Mouse (Mus musculus) hindbrain, embryonic 12.5 days (tissue): ENCODE results near the gene Arpc5l. TPM values are rescaled to one million over a fixed set of nuclear protein-coding genes. Genes with fewer than 3 reads are reported as not detected.
A peak's percentile ranks its signal among the peaks of the same experiment; 100 is the strongest.

Experiments used
- ATAC-seq: fragments of 200-750 bp; cut with Nextera tagmentation; 2 replicates; pipeline ENCODE4 v1.8.0; 2017; ENCODE audit warnings: moderate TSS enrichment; ENCODE audit not compliant: low FRiP score
- H3K27ac ChIP-seq: fragments of 300-500 bp; sonication (generic); 2 replicates; pipeline ENCODE4 v1.5.1; 2016; ENCODE audit warnings: mild to moderate bottlenecking
- H3K27me3 ChIP-seq: fragments of 300-500 bp; sonication (generic); 2 replicates; pipeline ENCODE4 v1.6.1; 2016; ENCODE audit warnings: mild to moderate bottlenecking
- H3K36me3 ChIP-seq: fragments of 300-500 bp; sonication (generic); 2 replicates; pipeline ENCODE4 v1.6.1; 2016; ENCODE audit warnings: mild to moderate bottlenecking
- H3K4me1 ChIP-seq: fragments of 300-500 bp; sonication (generic); 2 replicates; pipeline ENCODE4 v1.6.1; 2016
- H3K4me2 ChIP-seq: fragments of 300-500 bp; sonication (generic); replicated peaks from 2 replicates; pipeline ENCODE4 v1.6.1; 2016; ENCODE audit warnings: mild to moderate bottlenecking
- H3K4me3 ChIP-seq: fragments of 300-500 bp; sonication (generic); 2 replicates; pipeline ENCODE4 v1.5.1; 2016; ENCODE audit warnings: mild to moderate bottlenecking
- H3K9ac ChIP-seq: fragments of 300-500 bp; sonication (generic); 2 replicates; pipeline ENCODE4 v1.6.1; 2016; ENCODE audit warnings: mild to moderate bottlenecking, moderate library complexity
- H3K9me3 ChIP-seq: fragments of 300-500 bp; sonication (generic); replicated peaks from 2 replicates; pipeline ENCODE4 v1.6.1; 2016; ENCODE audit warnings: mild to moderate bottlenecking
- WGBS: fragments of 180-500 bp; shearing (Covaris S2); methylation state at CpG from one replicate; pipeline ENCODE4 v1.1.7; 2016; 5-methylcytosine and 5-hydroxymethylcytosine counted together
- polyA plus RNA-seq: library from polyadenylated mRNA; unstranded; fragments of >200 nt; fragmentation: Nextera tagmentation; extraction: Ambion mirVana; gene quantifications from 2 replicates; pipeline ENCODE4 v1.2.1, GENCODE M21; 2016

Gene Arpc5l
- polyA plus RNA-seq, 1 experiment from 2014 or later: 129 TPM

GRCm38 (mm10) chr2:38983456-38983855 is 21.7 kb upstream of the Arpc5l start:
- WGBS: 90% methylated on average over 2 of the region's 2 CpGs
- no peak overlapping the region for H3K4me2 ChIP-seq
- H3K4me3 ChIP-seq: no peak overlapping the region

GRCm38 (mm10) chr2:38986580-38986979 is 18.6 kb upstream of the Arpc5l start:
- no peak for ATAC-seq
- Histone ChIP-seq H3K4me3 (no peak overlapping the region), H3K27me3 (no peaks in the 10 kb centered on the region), H3K36me3 (no peaks in the 10 kb centered on the region), H3K27ac (no peak overlapping the region), H3K4me2 (no peak overlapping the region), H3K9me3 (peaks cover 7% of the 10 kb centered on the region; the same call in 1 of the 2 replicates), H3K9ac (no peak overlapping the region), H3K4me1 (no peaks in the 10 kb centered on the region)
- WGBS: 87% methylated on average over 3 of the region's 3 CpGs

More at GRCm38 (mm10) chr2:38983456-38983855, 21.7 kb upstream of the Arpc5l start:
- H3K9ac ChIP-seq: no peak overlapping the region
- ATAC-seq: no peak
- no peaks in the 10 kb centered on the region for H3K4me1 ChIP-seq
- H3K27ac ChIP-seq: no peak overlapping the region
- no peaks in the 10 kb centered on the region for H3K27me3 ChIP-seq
- H3K9me3 ChIP-seq: peaks cover 7% of the 10 kb centered on the region; the same call in 1 of the 2 replicates
- H3K36me3 ChIP-seq: no peaks in the 10 kb centered on the region

- Histone ChIP-seq H3K9ac (no peak overlapping the region), H3K4me2 (no peak overlapping the region), H3K27ac (no peak overlapping the region), H3K36me3 (no peaks in the 10 kb centered on the region), H3K4me1 (no peaks in the 10 kb centered on the region), H3K9me3 (peaks cover 7% of the 10 kb centered on the region; the same call in 1 of the 2 replicates), H3K27me3 (no peaks in the 10 kb centered on the region), H3K4me3 (no peak overlapping the region)
- ATAC-seq: no peak
- WGBS: 78% methylated on average over 1 of the region's 1 CpGs
These were observed 17.8 kb upstream of the Arpc5l start for GRCm38 (mm10) chr2:38987371-38987770.

- 88% methylated on average over 6 of the region's 6 CpGs for WGBS
- H3K9me3 ChIP-seq: peaks cover 7% of the 10 kb centered on the region; the same call in 1 of the 2 replicates
These were observed 17.2 kb upstream of the Arpc5l start for GRCm38 (mm10) chr2:38987803-38988510.

GRCm38 (mm10) chr2:38988929-38989328 is 16.2 kb upstream of the Arpc5l start:
- H3K36me3 ChIP-seq: no peaks in the 10 kb centered on the region
- H3K9ac ChIP-seq: no peak overlapping the region
- no peak for ATAC-seq
- 0 out of 2 replicates have a peak, but pooled peaks cover 2% of the 10 kb centered on the region for H3K4me1 ChIP-seq
- H3K9me3 ChIP-seq: peaks cover under 1% of the 10 kb centered on the region; the same call in 1 of the 2 replicates
- no peak overlapping the region for H3K4me2 ChIP-seq
- H3K27me3 ChIP-seq: no peaks in the 10 kb centered on the region
- no peak overlapping the region for H3K4me3 ChIP-seq
- no peak overlapping the region for H3K27ac ChIP-seq
- 90% methylated on average over 2 of the region's 2 CpGs for WGBS

More at GRCm38 (mm10) chr2:38987803-38988510, 17.2 kb upstream of the Arpc5l start:
- H3K27me3 ChIP-seq: no peaks in the 10 kb centered on the region
- no peak overlapping the region for H3K9ac ChIP-seq
- no peaks in the 10 kb centered on the region for H3K36me3 ChIP-seq
- H3K4me2 ChIP-seq: no peak overlapping the region
- no peak overlapping the region for H3K27ac ChIP-seq
- H3K4me1 ChIP-seq: 0 out of 2 replicates have a peak, but pooled peaks cover 2% of the 10 kb centered on the region
- ATAC-seq: no peak
- no peak overlapping the region for H3K4me3 ChIP-seq

- Histone ChIP-seq H3K27ac (no peak overlapping the region), H3K27me3 (no peaks in the 10 kb centered on the region), H3K4me1 (0 out of 2 replicates have a peak, but pooled peaks cover 2% of the 10 kb centered on the region), H3K9me3 (no peaks in the 10 kb centered on the region), H3K4me3 (no peak overlapping the region), H3K9ac (no peak overlapping the region), H3K4me2 (no peak overlapping the region), H3K36me3 (no peaks in the 10 kb centered on the region)
- no peak; the same call in 1 of the 2 replicates for ATAC-seq
- WGBS: 81% methylated on average over 4 of the region's 4 CpGs
These were observed 13.1 kb upstream of the Arpc5l start for GRCm38 (mm10) chr2:38992004-38992403.

GRCm38 (mm10) chr2:38992452-38992851 is 12.7 kb upstream of the Arpc5l start:
- no peak overlapping the region for H3K9ac ChIP-seq
- no peak for ATAC-seq
- no peaks in the 10 kb centered on the region for H3K27me3 ChIP-seq
- 0 out of 2 replicates have a peak, but pooled peaks cover 2% of the 10 kb centered on the region for H3K4me1 ChIP-seq
- no peak overlapping the region for H3K27ac ChIP-seq
- 59% methylated on average over 4 of the region's 4 CpGs for WGBS
- H3K4me3 ChIP-seq: no peak overlapping the region
- H3K36me3 ChIP-seq: no peaks in the 10 kb centered on the region
- no peaks in the 10 kb centered on the region for H3K9me3 ChIP-seq
- no peak overlapping the region for H3K4me2 ChIP-seq

GRCm38 (mm10) chr2:38997386-38998374 is 7.5 kb upstream of the Arpc5l start, which contains the start of gene Wdr38:
TSS of gene Wdr38 (plus strand) at chr2:38997476.
- H3K27ac ChIP-seq: no peak within 1 kb of the TSS
- peak within 1 kb of the TSS; percentile 40; the same call in 1 of the 2 replicates for H3K9ac ChIP-seq
- no peaks in the 10 kb centered on the region for H3K27me3 ChIP-seq
- H3K4me3 ChIP-seq: peak within 1 kb of the TSS; percentile 27
- WGBS: 15% methylated on average over 33 of the region's 33 CpGs
- peak within 1 kb of the TSS; percentile 43 for H3K4me2 ChIP-seq
- H3K9me3 ChIP-seq: no peaks in the 10 kb centered on the region
- peaks cover 34% of the 10 kb centered on the region for H3K36me3 ChIP-seq
- ATAC-seq: peak; percentile 88
- peaks cover 7% of the 10 kb centered on the region for H3K4me1 ChIP-seq

GRCm38 (mm10) chr2:38999381-38999780 is 5.8 kb upstream of the Arpc5l start:
- Histone ChIP-seq H3K4me1 (peaks cover 22% of the 10 kb centered on the region), H3K9ac (no peak overlapping the region), H3K4me2 (no peak overlapping the region), H3K27ac (no peak overlapping the region), H3K4me3 (no peak overlapping the region), H3K27me3 (no peaks in the 10 kb centered on the region), H3K36me3 (peaks cover 44% of the 10 kb centered on the region), H3K9me3 (no peaks in the 10 kb centered on the region)
- 64% methylated on average over 4 of the region's 4 CpGs for WGBS
- ATAC-seq: no peak

- Histone ChIP-seq H3K4me3 (no peak overlapping the region), H3K4me1 (peaks cover 22% of the 10 kb centered on the region), H3K4me2 (no peak overlapping the region), H3K36me3 (peaks cover 44% of the 10 kb centered on the region), H3K27ac (no peak overlapping the region), H3K27me3 (no peaks in the 10 kb centered on the region), H3K9ac (no peak overlapping the region), H3K9me3 (no peaks in the 10 kb centered on the region)
- WGBS: 71% methylated on average over 8 of the region's 8 CpGs
- ATAC-seq: no peak
These were observed 5.1 kb upstream of the Arpc5l start for GRCm38 (mm10) chr2:38999910-39000586.

- H3K36me3 ChIP-seq: peaks cover 44% of the 10 kb centered on the region
- no peak for ATAC-seq
- H3K4me2 ChIP-seq: no peak overlapping the region
- no peaks in the 10 kb centered on the region for H3K9me3 ChIP-seq
- H3K27ac ChIP-seq: no peak overlapping the region
- 90% methylated on average over 4 of the region's 4 CpGs for WGBS
- H3K9ac ChIP-seq: no peak overlapping the region
- peaks cover 22% of the 10 kb centered on the region for H3K4me1 ChIP-seq
- H3K27me3 ChIP-seq: no peaks in the 10 kb centered on the region
- no peak overlapping the region for H3K4me3 ChIP-seq
These were observed 4.6 kb upstream of the Arpc5l start for GRCm38 (mm10) chr2:39000587-39000919.

GRCm38 (mm10) chr2:39001866-39002265 is 3.3 kb upstream of the Arpc5l start:
- Histone ChIP-seq H3K4me2 (no peak overlapping the region), H3K4me3 (no peak overlapping the region), H3K9me3 (no peaks in the 10 kb centered on the region), H3K27ac (no peak overlapping the region), H3K36me3 (peaks cover 44% of the 10 kb centered on the region), H3K4me1 (peaks cover 33% of the 10 kb centered on the region), H3K27me3 (no peaks in the 10 kb centered on the region), H3K9ac (no peak overlapping the region)
- 87% methylated on average over 3 of the region's 3 CpGs for WGBS
- ATAC-seq: no peak
